In the genomic region with DNA sequence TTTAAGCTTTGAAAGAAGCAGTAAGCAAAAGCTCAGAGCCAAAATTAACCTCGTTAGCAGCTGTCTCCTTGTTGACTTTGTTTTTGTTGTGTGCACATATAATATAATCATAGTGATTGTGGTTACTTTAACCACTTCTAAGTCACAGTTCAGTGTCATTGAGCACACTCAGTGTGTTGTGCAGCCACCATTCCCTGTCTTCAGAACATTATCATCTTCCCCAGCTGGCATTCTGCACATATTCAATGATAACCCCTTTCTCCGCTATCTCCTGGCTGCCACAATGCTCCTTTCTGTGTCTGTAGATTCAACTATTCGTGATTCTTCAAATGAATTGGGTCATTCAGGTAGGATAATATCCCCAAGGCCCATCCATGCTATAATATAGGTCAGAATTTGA, we compare ENCODE assay signal across 18 mouse cellular contexts. TPM values are rescaled to one million over a fixed set of nuclear protein-coding genes. Genes with fewer than 3 reads are reported as not detected.
DNase-seq lines count a peak whose midpoint lies in the region; ATAC-seq and TF ChIP-seq lines count a peak whose summit lies in the region.
"Had no signal": no experiment of that assay in that cellular context is flagged by ENCODE, and none has a peak within 500 bp of the region (broad histone marks: within the 10 kb centered on the region; RNA-seq: fewer than 3 reads in every experiment).

No protein-coding gene starts in this region.

- ATAC-seq in heart, embryonic 13.5 days (ENCODE audit: extremely low read depth, insufficient number of reproducible peaks, low FRiP score, low TSS enrichment): no peak
- ATAC-seq in liver, postnatal 0 days: no peak
- ATAC-seq in erythroid progenitor cell, adult 5-6 weeks (replicated peaks; ENCODE audit: low FRiP score, poor library complexity, severe bottlenecking): no peak
- ATAC-seq: forebrain, embryonic 16.5 days; midbrain, embryonic 13.5 days had no signal

- no peaks in the 10 kb centered on the region for H3K9me3 ChIP-seq in heart, embryonic 13.5 days
- H3K9me3 ChIP-seq in liver, postnatal 0 days (ENCODE audit: low read length): no peaks in the 10 kb centered on the region
- H3K9me3 ChIP-seq: embryonic facial prominence, embryonic 12.5 days; midbrain, embryonic 13.5 days; neural tube, embryonic 15.5 days; stomach, embryonic 15.5 days had no signal

- TF ChIP-seq EP300 in heart, adult 2 months (IDR thresholded peaks at IDR 0.05; ENCODE audit: insufficient read depth, low read depth, low read length): no peak
- no peak for TF ChIP-seq EP300 in liver, postnatal 0 days (IDR thresholded peaks at IDR 0.05; ENCODE audit: low read depth)

- H3K36me3 ChIP-seq in heart, embryonic 13.5 days: no peaks in the 10 kb centered on the region
- peaks cover 4% of the 10 kb centered on the region for H3K36me3 ChIP-seq in heart, adult 2 months (ENCODE audit: control insufficient read depth, insufficient read depth, low read length)
- H3K36me3 ChIP-seq in thymus, adult 2 months (ENCODE audit: control insufficient read depth, insufficient read depth, low read length): no peaks in the 10 kb centered on the region
- H3K36me3 ChIP-seq in liver, postnatal 0 days (replicated peaks; ENCODE audit: insufficient read depth, low read length): no peaks in the 10 kb centered on the region
- H3K36me3 ChIP-seq: embryonic facial prominence, embryonic 12.5 days; midbrain, embryonic 13.5 days; neural tube, embryonic 15.5 days; stomach, embryonic 15.5 days had no signal

- TF ChIP-seq CTCF in heart, adult 2 months (IDR thresholded peaks at IDR 0.05): no peak
- no peak for TF ChIP-seq CTCF in thymus, adult 2 months (IDR thresholded peaks at IDR 0.05; ENCODE audit: borderline replicate concordance, control insufficient read depth, extremely low read depth, insufficient read depth, low read length, poor library complexity)
- no peak for TF ChIP-seq CTCF in liver, postnatal 0 days (IDR thresholded peaks at IDR 0.05; ENCODE audit: low read depth)

- H3K27ac ChIP-seq in heart, embryonic 13.5 days (replicated peaks): peak overlapping the region; percentile 8; the same call in 1 of the 2 replicates
- H3K27ac ChIP-seq in heart, adult 2 months: no peak overlapping the region
- peak overlapping the region; percentile 64; the same call in 1 of the 2 replicates for H3K27ac ChIP-seq in thymus, adult 2 months (ENCODE audit: control insufficient read depth, insufficient read depth, low read length)
- peak overlapping the region; percentile 60 for H3K27ac ChIP-seq in liver, postnatal 0 days (ENCODE audit: low read depth)
- H3K27ac ChIP-seq: embryonic facial prominence, embryonic 12.5 days; hindbrain, embryonic 14.5 days; midbrain, embryonic 13.5 days; neural tube, embryonic 15.5 days; stomach, embryonic 15.5 days had no signal

- intact Hi-C loops in heart, adult 2 months (cut with DNase I): no loop called here

- no peak for TF ChIP-seq POLR2A in heart, adult 2 months (IDR thresholded peaks at IDR 0.05; ENCODE audit: insufficient read depth, low read depth, low read length)
- no peak for TF ChIP-seq POLR2A in thymus, adult 2 months (IDR thresholded peaks at IDR 0.05; ENCODE audit: control insufficient read depth, extremely low read depth, insufficient read depth, low read length, poor library complexity)

- no peaks in the 10 kb centered on the region for H3K27me3 ChIP-seq in heart, embryonic 13.5 days (replicated peaks)
- H3K27me3 ChIP-seq in heart, adult 2 months (ENCODE audit: control insufficient read depth, insufficient read depth, low read length): no peaks in the 10 kb centered on the region
- no peaks in the 10 kb centered on the region for H3K27me3 ChIP-seq in thymus, adult 2 months (ENCODE audit: control insufficient read depth, insufficient read depth, low read length)
- no peaks in the 10 kb centered on the region for H3K27me3 ChIP-seq in liver, postnatal 0 days (ENCODE audit: insufficient read depth, low read length)
- H3K27me3 ChIP-seq: CH12.LX; embryonic facial prominence, embryonic 12.5 days; midbrain, embryonic 13.5 days; neural tube, embryonic 15.5 days; stomach, embryonic 15.5 days had no signal

- H3K4me1 ChIP-seq in heart, embryonic 13.5 days: peaks cover 57% of the 10 kb centered on the region
- H3K4me1 ChIP-seq in heart, adult 2 months (ENCODE audit: control insufficient read depth, insufficient read depth, low read length): peaks cover 9% of the 10 kb centered on the region
- peaks cover 19% of the 10 kb centered on the region for H3K4me1 ChIP-seq in thymus, adult 2 months (replicated peaks; ENCODE audit: control insufficient read depth, insufficient read depth, low read length)
- peaks cover 21% of the 10 kb centered on the region for H3K4me1 ChIP-seq in liver, postnatal 0 days (ENCODE audit: insufficient read depth)
- H3K4me1 ChIP-seq: stomach, embryonic 15.5 days had no signal

- H3K79me2 ChIP-seq in heart, adult 2 months (replicated peaks; ENCODE audit: control insufficient read depth, insufficient read depth, low read length): no peaks in the 10 kb centered on the region

- no peak overlapping the region for H3K9ac ChIP-seq in heart, embryonic 13.5 days
- no peak overlapping the region for H3K9ac ChIP-seq in heart, adult 2 months (ENCODE audit: low read depth, low read length)
- no peak overlapping the region for H3K9ac ChIP-seq in liver, postnatal 0 days (replicated peaks)
- H3K9ac ChIP-seq: embryonic facial prominence, embryonic 12.5 days; hindbrain, embryonic 14.5 days; midbrain, embryonic 13.5 days; neural tube, embryonic 15.5 days; stomach, embryonic 15.5 days had no signal

- H3K4me2 ChIP-seq in heart, embryonic 13.5 days: no peak overlapping the region
- H3K4me2 ChIP-seq in liver, postnatal 0 days (ENCODE audit: low read depth, low read length): no peak overlapping the region
- H3K4me2 ChIP-seq: embryonic facial prominence, embryonic 12.5 days; hindbrain, embryonic 14.5 days; midbrain, embryonic 13.5 days; neural tube, embryonic 15.5 days; stomach, embryonic 15.5 days had no signal

- no peak for DNase-seq in heart, adult 2 months
- DNase-seq in thymus, adult 2 months: no peak
- no peak for DNase-seq in thymus, adult 18-20 months
- DNase-seq in liver, postnatal 0 days: no peak
- DNase-seq in adipocyte (ENCODE audit: low spot score): no peak
- DNase-seq: cerebellum, adult 2 months; gastrocnemius, postnatal 25 days; right cerebral cortex, postnatal 14 days had no signal

- WGBS in heart, embryonic 13.5 days: 55% methylated on average over 3 of the region's 3 CpGs
- WGBS in heart, adult 2 months: 61% methylated on average over 3 of the region's 3 CpGs
- WGBS in thymus, adult 2 months: 29% methylated on average over 3 of the region's 3 CpGs
- WGBS in liver, postnatal 0 days (ENCODE audit: insufficient replicate concordance): 28% methylated on average over 3 of the region's 3 CpGs

- no peak overlapping the region for H3K4me3 ChIP-seq in heart, embryonic 13.5 days
- no peak overlapping the region for H3K4me3 ChIP-seq in heart, adult 2 months
- H3K4me3 ChIP-seq in thymus, adult 2 months (ENCODE audit: control insufficient read depth, insufficient read depth, low read length): no peak overlapping the region
- H3K4me3 ChIP-seq in liver, postnatal 0 days (ENCODE audit: low read depth, low read length): no peak overlapping the region
- H3K4me3 ChIP-seq: embryonic facial prominence, embryonic 12.5 days; midbrain, embryonic 13.5 days; neural tube, embryonic 15.5 days; stomach, embryonic 15.5 days had no signal

RNA-seq across cellular contexts. Expression of gene Vav3, which starts 21.9 kb away (rescaled TPM):
- 7.4 and 7.5 TPM in 2 replicates for polyA plus RNA-seq in heart, embryonic 13.5 days (2015; fragmentation: Nextera tagmentation; extraction: Ambion mirVana)
- total RNA-seq in heart, adult 2 months (2021): 1 to 10 TPM; 4.4 to 5.0 TPM
- 1.7 and 3.5 TPM in 2 replicates for polyA plus RNA-seq in heart, adult 2 months (2012; rRNA removed)
- polyA plus RNA-seq in thymus, adult 2 months (2012; rRNA removed): 3.1 and 3.2 TPM in 2 replicates
- polyA plus RNA-seq in liver, postnatal 0 days (2015; fragmentation: Nextera tagmentation; extraction: Ambion mirVana): 4.0 and 4.4 TPM in 2 replicates
- total RNA-seq in erythroid progenitor cell, adult 5-6 weeks (2015; ENCODE audit: low replicate concordance): 1.8 and 18.9 TPM in 2 replicates
- 4.4 and 5.9 TPM in 2 replicates for total RNA-seq in erythroid progenitor cell, adult 5-6 weeks (2017; ENCODE audit: low replicate concordance)
- total RNA-seq: MEL had no signal
